Mouse (Mus musculus) E14TG2a.4 (cell line): ENCODE measurements around the gene Kcnk12.

Source experiments
- H3K27me3 ChIP-seq: 2 replicates; pipeline ENCODE4 v1.6.1; 2014; ENCODE audit warnings: low read length, control low read depth; ENCODE audit not compliant: insufficient read depth
- H3K36me3 ChIP-seq: 2 replicates; pipeline ENCODE4 v1.6.1; 2014; ENCODE audit warnings: low read length, control low read depth; ENCODE audit not compliant: insufficient read depth
- H3K4me1 ChIP-seq: replicated peaks from 2 replicates; pipeline ENCODE4 v1.6.1; 2014; ENCODE audit warnings: low read depth, low read length, control low read depth
- H3K4me3 ChIP-seq: replicated peaks from 2 replicates; pipeline ENCODE4 v1.5.1; 2014; ENCODE audit warnings: mild to moderate bottlenecking, low read length
- H3K9me3 ChIP-seq: 2 replicates; pipeline ENCODE4 v1.6.1; 2014; ENCODE audit warnings: low read length, control low read depth
- CTCF ChIP-seq: conservative IDR thresholded peaks from 2 replicates; pipeline ENCODE4 v1.5.1; 2014; ENCODE audit warnings: low read length
- NANOG ChIP-seq: IDR thresholded peaks from 2 replicates; pipeline ENCODE4 v1.6.1; 2014; ENCODE audit warnings: borderline replicate concordance, low read length, mixed read lengths
- POU5F1 ChIP-seq: IDR thresholded peaks from 2 replicates; pipeline ENCODE4 v1.6.1; 2014; ENCODE audit warnings: low read length, borderline replicate concordance

The Kcnk12 gene

GRCm38 (mm10) chr17:87780164-87780563, 17.6 kb downstream of the Kcnk12 start:
- no peak for TF ChIP-seq POU5F1
- TF ChIP-seq NANOG: no peak
- TF ChIP-seq CTCF: no peak
- Histone ChIP-seq H3K27me3 (peaks cover 3% of the 10 kb centered on the region), H3K4me1 (0 out of 2 replicates have a peak, but pooled peaks cover 3% of the 10 kb centered on the region)

DNA sequence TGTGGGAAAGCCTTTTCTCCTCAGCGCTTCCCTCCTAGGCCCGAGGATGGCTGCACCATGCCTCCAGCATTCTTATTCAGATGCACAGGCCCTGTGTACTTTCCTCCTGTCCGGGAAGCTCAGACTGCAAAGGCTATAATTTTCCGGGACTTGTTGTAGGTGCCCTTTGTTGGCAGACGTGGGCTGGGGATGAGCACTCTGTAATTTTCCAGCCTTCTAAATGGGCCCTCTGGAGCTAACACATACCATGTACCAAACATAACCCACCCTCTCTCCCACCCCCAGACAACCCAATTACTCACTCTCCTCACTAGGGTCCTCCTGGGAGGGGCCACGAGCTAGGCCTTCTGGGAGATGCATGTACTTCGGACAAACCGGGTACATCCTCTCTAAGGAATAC, 22.8 kb downstream of the Kcnk12 start:
- no peak for TF ChIP-seq POU5F1
- no peak for TF ChIP-seq NANOG
- TF ChIP-seq CTCF: no peak
- Histone ChIP-seq H3K4me3 (no peak overlapping the region), H3K36me3 (no peaks in the 10 kb centered on the region), H3K4me1 (no peaks in the 10 kb centered on the region), H3K27me3 (no peaks in the 10 kb centered on the region), H3K9me3 (no peaks in the 10 kb centered on the region)

More at GRCm38 (mm10) chr17:87780164-87780563, 17.6 kb downstream of the Kcnk12 start:
- H3K4me3 ChIP-seq: no peak overlapping the region
- no peaks in the 10 kb centered on the region for H3K9me3 ChIP-seq
- H3K36me3 ChIP-seq: no peaks in the 10 kb centered on the region

DNA sequence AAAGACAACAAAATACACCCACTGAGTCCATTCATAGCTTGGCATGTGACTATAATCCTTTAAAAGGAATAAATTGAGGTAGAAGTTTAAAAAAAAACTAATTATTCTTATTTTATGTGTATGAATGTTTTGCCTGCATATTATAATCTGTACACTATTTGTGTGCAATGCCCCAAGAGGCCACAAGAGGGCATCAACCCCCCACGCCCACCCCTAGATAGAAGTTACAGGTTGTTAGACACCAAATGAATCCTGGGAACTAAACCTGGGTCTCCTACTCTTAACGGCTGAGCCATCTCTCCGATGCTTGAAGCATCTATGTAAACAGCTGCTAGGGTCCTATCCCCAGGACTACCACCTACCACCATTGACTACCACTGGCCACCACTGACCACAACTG, 24.6 kb downstream of the Kcnk12 start:
- no peak overlapping the region for H3K4me3 ChIP-seq
- no peaks in the 10 kb centered on the region for H3K9me3 ChIP-seq
- no peaks in the 10 kb centered on the region for H3K36me3 ChIP-seq
- no peaks in the 10 kb centered on the region for H3K4me1 ChIP-seq
- peaks cover 2% of the 10 kb centered on the region; the same call in 1 of the 2 replicates for H3K27me3 ChIP-seq
- TF ChIP-seq CTCF: peak; percentile 48
- TF ChIP-seq POU5F1: no peak

GRCm38 (mm10) chr17:87770766-87771165, 27.0 kb downstream of the Kcnk12 start:
- Histone ChIP-seq H3K4me1 (no peaks in the 10 kb centered on the region), H3K9me3 (no peaks in the 10 kb centered on the region), H3K27me3 (peaks cover 2% of the 10 kb centered on the region; the same call in 1 of the 2 replicates), H3K36me3 (no peaks in the 10 kb centered on the region), H3K4me3 (no peak overlapping the region)
- TF ChIP-seq CTCF (no peak), POU5F1 (no peak), NANOG (no peak)

DNA sequence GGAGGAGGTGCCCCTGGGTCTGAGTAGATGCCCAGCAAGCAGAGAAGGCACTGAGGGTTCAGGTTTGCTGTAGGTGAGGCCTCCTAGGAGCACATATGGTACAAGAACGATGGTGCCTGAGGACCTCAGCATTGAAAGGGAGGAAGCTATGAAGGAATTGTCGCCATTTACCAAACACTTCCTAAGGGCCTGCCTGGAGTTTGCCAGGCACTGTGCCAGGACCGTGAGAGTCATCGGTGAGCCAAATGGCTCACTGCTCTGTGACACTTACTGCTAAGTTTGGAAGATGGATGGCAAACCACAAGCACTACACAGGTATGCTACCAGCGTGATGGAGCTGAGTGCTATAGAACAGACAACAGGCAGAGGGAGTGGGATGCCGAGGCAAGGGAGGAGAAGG, 30.9 kb downstream of the Kcnk12 start:
- no peak for TF ChIP-seq CTCF
- TF ChIP-seq POU5F1: no peak
- no peak for TF ChIP-seq NANOG
- H3K9me3 ChIP-seq: no peaks in the 10 kb centered on the region
- no peak overlapping the region for H3K4me3 ChIP-seq
- H3K4me1 ChIP-seq: no peaks in the 10 kb centered on the region
- no peaks in the 10 kb centered on the region for H3K36me3 ChIP-seq
- peaks cover 2% of the 10 kb centered on the region; the same call in 1 of the 2 replicates for H3K27me3 ChIP-seq

GRCm38 (mm10) chr17:87765031-87765430, 32.8 kb downstream of the Kcnk12 start:
- TF ChIP-seq CTCF (no peak), POU5F1 (no peak), NANOG (no peak)

GRCm38 (mm10) chr17:87763146-87763545, 34.6 kb downstream of the Kcnk12 start:
- no peak for TF ChIP-seq POU5F1
- Histone ChIP-seq H3K27me3 (no peaks in the 10 kb centered on the region; the same call in 1 of the 2 replicates), H3K36me3 (no peaks in the 10 kb centered on the region), H3K9me3 (no peaks in the 10 kb centered on the region), H3K4me3 (no peak overlapping the region), H3K4me1 (no peaks in the 10 kb centered on the region)

More at GRCm38 (mm10) chr17:87765031-87765430, 32.8 kb downstream of the Kcnk12 start:
- peaks cover 2% of the 10 kb centered on the region for H3K27me3 ChIP-seq
- H3K4me3 ChIP-seq: no peak overlapping the region
- no peaks in the 10 kb centered on the region for H3K9me3 ChIP-seq
- H3K36me3 ChIP-seq: no peaks in the 10 kb centered on the region
- H3K4me1 ChIP-seq: no peaks in the 10 kb centered on the region

DNA sequence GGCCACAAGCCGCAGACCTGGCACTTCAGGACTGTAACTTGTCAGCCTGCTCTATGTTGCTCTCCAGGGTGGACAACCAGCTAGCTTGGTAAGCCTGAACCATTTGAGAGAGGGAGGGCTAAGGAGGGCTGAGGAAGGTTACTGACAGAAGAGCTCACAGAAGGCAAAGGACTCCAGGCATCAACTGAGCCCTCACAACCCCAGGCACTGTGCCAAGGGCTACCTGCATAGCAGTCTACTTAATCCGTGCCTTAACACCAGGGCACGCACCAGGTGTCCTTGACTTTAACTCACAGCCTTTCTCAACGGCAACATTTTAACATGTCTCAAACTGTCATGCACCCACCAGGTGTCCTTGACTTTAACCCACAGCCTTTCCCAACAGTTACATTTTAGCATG, 37.5 kb downstream of the Kcnk12 start:
- TF ChIP-seq NANOG (no peak), CTCF (no peak), POU5F1 (no peak)
- Histone ChIP-seq H3K27me3 (no peaks in the 10 kb centered on the region; the same call in 1 of the 2 replicates), H3K4me1 (peaks cover 13% of the 10 kb centered on the region), H3K9me3 (no peaks in the 10 kb centered on the region), H3K36me3 (no peaks in the 10 kb centered on the region), H3K4me3 (no peak overlapping the region)

DNA sequence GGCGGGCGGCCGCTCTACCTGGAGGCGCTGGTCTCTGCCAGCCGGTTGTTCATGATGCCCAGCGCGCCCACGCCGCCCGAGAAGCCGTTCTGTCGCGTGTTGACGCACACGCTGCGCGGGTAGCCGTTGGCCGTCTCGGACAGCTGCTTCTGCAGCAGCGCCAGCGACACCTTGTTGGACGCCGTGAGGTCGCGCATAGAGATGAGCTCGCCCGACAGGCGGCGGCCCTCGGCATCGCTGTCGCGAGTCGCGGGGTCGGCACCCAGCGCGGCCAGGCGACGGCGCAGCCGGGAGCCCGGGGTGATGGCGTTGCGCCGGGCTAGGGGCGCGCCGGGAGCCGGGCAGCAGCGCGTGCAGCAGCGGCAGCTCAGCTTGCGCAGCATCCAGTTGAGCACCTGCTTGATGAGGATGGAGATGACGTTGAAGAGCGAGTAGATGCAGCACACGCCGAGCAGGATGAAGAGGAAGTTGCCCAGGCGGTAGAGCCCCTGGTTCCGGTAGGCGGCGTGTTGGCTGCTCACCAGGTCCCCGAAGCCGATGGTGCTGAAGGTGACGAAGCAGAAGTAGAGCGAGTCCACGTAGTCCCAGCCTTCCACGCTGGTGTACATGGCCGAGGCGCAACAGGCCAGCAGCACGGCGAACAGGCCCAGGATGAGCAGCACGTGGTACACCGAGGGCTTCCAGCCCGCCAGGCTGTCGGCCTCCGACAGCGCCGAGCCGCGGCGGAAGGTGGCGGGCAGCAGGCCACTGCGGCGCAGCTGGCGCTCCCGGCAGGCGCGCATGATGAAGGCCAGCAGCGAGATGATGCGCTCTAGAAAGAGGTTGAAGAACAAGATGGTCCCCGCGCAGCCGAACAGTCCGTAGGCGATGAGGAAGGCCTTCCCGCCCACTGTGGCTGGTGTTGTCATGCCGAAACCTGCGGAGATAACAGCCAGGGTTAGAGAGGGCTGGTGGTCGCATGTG, 51.6 kb downstream of the Kcnk12 start:
- peaks cover 68% of the 10 kb centered on the region for H3K27me3 ChIP-seq
- no peak for TF ChIP-seq CTCF
- no peaks in the 10 kb centered on the region for H3K36me3 ChIP-seq
- no peaks in the 10 kb centered on the region for H3K9me3 ChIP-seq
- peaks cover 23% of the 10 kb centered on the region for H3K4me1 ChIP-seq
- H3K4me3 ChIP-seq: peak overlapping the region; percentile 74
